Mouse (Mus musculus): ENCODE data around the gene Phlpp1. TPM values are rescaled to one million over a fixed set of nuclear protein-coding genes. Genes with fewer than 3 reads are reported as not detected.
A peak's percentile ranks its signal among the peaks of the same experiment; 100 is the strongest.

Phlpp1 gene
- polyA plus RNA-seq, 1 experiment from 2014 or later, result 0.73 TPM

DNA sequence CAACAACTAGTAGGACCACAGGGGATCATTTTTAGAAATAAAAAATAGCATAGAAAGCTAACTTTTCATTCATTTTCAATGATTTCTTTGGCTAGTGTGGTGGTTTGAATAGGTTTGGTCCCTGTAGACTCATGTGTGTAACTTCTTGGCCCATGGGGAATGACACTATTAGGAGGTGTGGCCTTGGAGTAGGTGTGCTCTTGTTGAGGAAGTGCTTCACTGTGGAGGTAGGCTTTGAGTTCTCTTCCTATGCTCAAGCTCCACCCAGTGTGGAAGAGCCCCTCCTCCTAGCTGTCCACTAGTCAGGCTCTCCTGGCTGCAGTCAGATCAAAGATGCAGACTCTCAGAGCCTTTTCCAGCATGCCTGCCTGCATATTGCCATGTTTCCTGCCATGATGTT lies 18.8 kb upstream of the Phlpp1 start:
- no peak overlapping the region for H3K4me2 ChIP-seq (ENCODE audit: low read depth, low read length)
- H3K4me1 ChIP-seq (ENCODE audit: insufficient read depth), result peaks cover 3% of the 10 kb centered on the region; the same call in 1 of the 2 replicates
- no peak overlapping the region for H3K27ac ChIP-seq (ENCODE audit: low read depth)
- no peak overlapping the region for H3K4me3 ChIP-seq (ENCODE audit: low read depth, low read length)
- no peaks in the 10 kb centered on the region for H3K9me3 ChIP-seq (ENCODE audit: low read length)
- DNase-seq (no peak), ATAC-seq (no peak)
- H3K9ac ChIP-seq (replicated peaks), result no peak overlapping the region
- H3K27me3 ChIP-seq (ENCODE audit: insufficient read depth, low read length), result no peaks in the 10 kb centered on the region
- TF ChIP-seq EP300 (IDR thresholded peaks at IDR 0.05; ENCODE audit: low read depth), result no peak
- no peaks in the 10 kb centered on the region for H3K36me3 ChIP-seq (replicated peaks; ENCODE audit: insufficient read depth, low read length)

DNA sequence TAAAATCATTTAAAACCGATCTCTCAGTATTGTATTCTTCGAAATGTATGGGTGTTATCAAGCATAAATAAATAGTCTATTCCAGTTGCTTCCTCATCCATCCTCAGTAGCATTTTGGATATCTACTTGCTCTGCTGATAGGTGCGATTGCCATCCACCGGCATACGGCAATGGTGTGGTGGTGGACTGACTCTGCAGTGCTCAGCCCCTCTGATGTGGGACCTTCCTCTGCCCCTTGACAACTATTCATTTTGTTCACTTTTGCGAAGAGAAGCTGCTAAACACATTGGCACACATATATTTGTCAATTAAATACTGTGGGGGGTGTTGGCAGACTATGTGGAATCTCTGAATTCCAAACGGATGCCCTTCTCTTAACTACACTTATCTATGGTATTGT lies 17.0 kb upstream of the Phlpp1 start:
- Histone ChIP-seq H3K36me3 (replicated peaks; ENCODE audit: insufficient read depth, low read length) (no peaks in the 10 kb centered on the region), H3K4me1 (ENCODE audit: insufficient read depth) (no peaks in the 10 kb centered on the region), H3K9ac (replicated peaks) (no peak overlapping the region), H3K4me2 (ENCODE audit: low read depth, low read length) (no peak overlapping the region), H3K4me3 (ENCODE audit: low read depth, low read length) (no peak overlapping the region), H3K9me3 (ENCODE audit: low read length) (no peaks in the 10 kb centered on the region), H3K27ac (ENCODE audit: low read depth) (no peak overlapping the region), H3K27me3 (ENCODE audit: insufficient read depth, low read length) (no peaks in the 10 kb centered on the region)
- ATAC-seq (no peak), DNase-seq (no peak)
- 80% methylated on average over 7 of the region's 7 CpGs for WGBS (ENCODE audit: insufficient replicate concordance)
- TF ChIP-seq CTCF (IDR thresholded peaks at IDR 0.05; ENCODE audit: low read depth) (no peak), EP300 (IDR thresholded peaks at IDR 0.05; ENCODE audit: low read depth) (no peak)

DNA sequence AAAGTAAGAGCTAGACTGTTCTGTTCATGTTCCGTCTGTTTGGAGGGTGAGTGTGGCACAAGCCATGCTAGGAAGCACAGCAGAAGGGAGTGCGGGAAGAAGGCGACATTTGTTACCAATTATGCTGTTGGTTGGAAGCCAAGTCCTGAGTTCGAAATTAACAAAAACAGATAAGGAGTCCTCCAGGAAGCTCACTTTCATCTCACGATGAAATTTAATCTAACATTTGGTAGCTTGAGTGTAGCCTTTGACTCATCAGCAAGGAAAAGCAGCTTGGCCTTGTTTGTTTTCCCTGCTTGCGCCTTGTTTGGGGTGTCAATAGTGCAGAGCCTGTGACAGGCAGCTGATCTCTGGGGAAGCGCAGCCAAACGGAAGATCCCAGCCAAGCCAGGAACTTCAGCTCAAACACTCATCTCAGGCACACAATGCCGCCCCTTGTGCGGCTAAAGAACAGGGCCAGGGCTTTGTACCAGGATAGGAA lies 16.4 kb upstream of the Phlpp1 start:
- no peak for DNase-seq
- TF ChIP-seq CTCF (IDR thresholded peaks at IDR 0.05; ENCODE audit: low read depth) (no peak), EP300 (IDR thresholded peaks at IDR 0.05; ENCODE audit: low read depth) (no peak)
- 67% methylated on average over 10 of the region's 10 CpGs for WGBS (ENCODE audit: insufficient replicate concordance)
- H3K9ac ChIP-seq (replicated peaks), result no peak overlapping the region
- no peaks in the 10 kb centered on the region for H3K27me3 ChIP-seq (ENCODE audit: insufficient read depth, low read length)
- no peak overlapping the region for H3K27ac ChIP-seq (ENCODE audit: low read depth)
- no peak overlapping the region for H3K4me2 ChIP-seq (ENCODE audit: low read depth, low read length)
- no peaks in the 10 kb centered on the region for H3K4me1 ChIP-seq (ENCODE audit: insufficient read depth)
- H3K36me3 ChIP-seq (replicated peaks; ENCODE audit: insufficient read depth, low read length), result no peaks in the 10 kb centered on the region
- no peak overlapping the region for H3K4me3 ChIP-seq (ENCODE audit: low read depth, low read length)
- H3K9me3 ChIP-seq (ENCODE audit: low read length), result no peaks in the 10 kb centered on the region
- no peak for ATAC-seq

DNA sequence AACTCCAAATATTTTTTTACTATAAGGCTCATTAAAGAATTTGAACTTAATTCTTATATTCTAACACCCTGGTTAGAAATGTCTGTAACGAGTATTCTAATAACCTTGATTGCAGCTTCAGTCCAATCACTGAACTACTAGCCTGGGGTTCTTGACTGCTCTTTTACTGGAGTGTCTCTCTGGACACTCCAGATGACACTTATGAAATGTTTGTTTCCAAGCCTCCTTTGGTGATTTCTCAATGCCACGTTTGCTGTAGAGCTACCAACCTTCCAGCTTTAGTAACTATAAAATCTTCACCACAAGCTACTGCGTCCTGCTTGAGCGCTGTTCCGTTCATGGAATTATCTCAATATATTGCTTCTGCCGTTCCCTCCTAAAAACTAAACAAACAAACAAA lies 15.8 kb upstream of the Phlpp1 start:
- H3K4me1 ChIP-seq (ENCODE audit: insufficient read depth), result no peaks in the 10 kb centered on the region
- no peaks in the 10 kb centered on the region for H3K36me3 ChIP-seq (replicated peaks; ENCODE audit: insufficient read depth, low read length)
- H3K27me3 ChIP-seq (ENCODE audit: insufficient read depth, low read length), result no peaks in the 10 kb centered on the region
- TF ChIP-seq CTCF (IDR thresholded peaks at IDR 0.05; ENCODE audit: low read depth) (no peak), EP300 (IDR thresholded peaks at IDR 0.05; ENCODE audit: low read depth) (no peak)
- H3K4me3 ChIP-seq (ENCODE audit: low read depth, low read length), result no peak overlapping the region
- DNase-seq (no peak), ATAC-seq (no peak)
- no peak overlapping the region for H3K9ac ChIP-seq (replicated peaks)
- 72% methylated on average over 6 of the region's 6 CpGs for WGBS (ENCODE audit: insufficient replicate concordance)
- no peaks in the 10 kb centered on the region for H3K9me3 ChIP-seq (ENCODE audit: low read length)
- no peak overlapping the region for H3K4me2 ChIP-seq (ENCODE audit: low read depth, low read length)
- H3K27ac ChIP-seq (ENCODE audit: low read depth), result no peak overlapping the region

DNA sequence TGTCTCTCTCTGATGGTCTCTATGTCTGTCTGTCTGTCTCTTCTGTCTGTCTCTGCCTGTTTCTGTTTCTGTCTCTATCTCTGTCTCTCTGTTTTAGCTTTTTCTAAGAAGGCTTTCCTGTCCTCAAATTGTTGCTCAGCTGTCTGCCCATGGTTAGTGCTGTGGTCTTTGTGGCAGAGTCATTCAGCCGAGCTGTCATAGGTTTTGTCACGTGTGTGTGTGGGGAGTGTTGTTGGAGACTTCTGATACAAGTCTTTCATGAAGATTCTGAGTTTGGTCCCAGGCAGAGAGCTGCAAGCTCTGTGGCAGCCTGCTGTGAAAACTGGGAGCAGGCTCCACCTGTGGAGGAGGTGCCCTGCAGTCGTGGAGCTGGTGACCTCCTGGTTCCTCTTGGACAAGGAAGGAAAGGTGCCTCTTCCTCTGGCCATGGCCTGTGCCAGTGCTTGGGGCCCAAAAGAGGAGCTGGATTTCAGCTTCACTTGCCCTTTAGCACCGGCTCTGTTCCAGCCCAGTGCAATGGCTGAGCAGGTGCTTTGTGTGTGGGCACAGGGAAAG lies 13.5 kb upstream of the Phlpp1 start:
- Histone ChIP-seq H3K4me3 (ENCODE audit: low read depth, low read length) (no peak overlapping the region), H3K4me1 (ENCODE audit: insufficient read depth) (no peaks in the 10 kb centered on the region), H3K27ac (ENCODE audit: low read depth) (no peak overlapping the region), H3K9ac (replicated peaks) (no peak overlapping the region), H3K27me3 (ENCODE audit: insufficient read depth, low read length) (no peaks in the 10 kb centered on the region), H3K36me3 (replicated peaks; ENCODE audit: insufficient read depth, low read length) (no peaks in the 10 kb centered on the region), H3K9me3 (ENCODE audit: low read length) (no peaks in the 10 kb centered on the region), H3K4me2 (ENCODE audit: low read depth, low read length) (no peak overlapping the region)
- ATAC-seq, result peak; percentile 13; the same call in 1 of the 2 replicates
- TF ChIP-seq CTCF (IDR thresholded peaks at IDR 0.05; ENCODE audit: low read depth) (no peak), EP300 (IDR thresholded peaks at IDR 0.05; ENCODE audit: low read depth) (no peak)
- DNase-seq, result no peak
- WGBS (ENCODE audit: insufficient replicate concordance), result 36% methylated on average over 4 of the region's 4 CpGs

DNA sequence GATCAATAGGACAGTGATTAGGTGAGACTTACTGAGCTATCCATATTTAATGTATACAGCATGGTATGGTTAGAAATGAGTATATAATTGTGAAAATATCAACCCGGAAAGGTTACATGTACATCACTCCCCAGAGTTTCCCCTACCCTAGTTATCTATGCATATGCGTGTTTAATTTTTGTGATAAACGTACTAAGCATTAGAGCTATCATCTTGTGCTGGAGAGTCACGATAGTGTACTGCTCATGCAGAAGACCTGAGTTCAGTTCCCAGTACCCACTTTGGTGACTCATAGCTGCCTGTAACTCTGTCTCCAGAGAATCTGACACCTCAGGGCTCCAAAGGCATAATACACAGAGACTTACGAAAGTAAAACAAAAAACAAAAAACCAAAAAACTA lies 11.9 kb upstream of the Phlpp1 start:
- Histone ChIP-seq H3K4me1 (ENCODE audit: insufficient read depth) (no peaks in the 10 kb centered on the region), H3K4me2 (ENCODE audit: low read depth, low read length) (no peak overlapping the region), H3K27ac (ENCODE audit: low read depth) (no peak overlapping the region), H3K9me3 (ENCODE audit: low read length) (no peaks in the 10 kb centered on the region), H3K9ac (replicated peaks) (no peak overlapping the region), H3K27me3 (ENCODE audit: insufficient read depth, low read length) (no peaks in the 10 kb centered on the region), H3K36me3 (replicated peaks; ENCODE audit: insufficient read depth, low read length) (no peaks in the 10 kb centered on the region), H3K4me3 (ENCODE audit: low read depth, low read length) (no peak overlapping the region)
- TF ChIP-seq EP300 (IDR thresholded peaks at IDR 0.05; ENCODE audit: low read depth), result no peak
- no peak for TF ChIP-seq CTCF (IDR thresholded peaks at IDR 0.05; ENCODE audit: low read depth)
- DNase-seq (no peak), ATAC-seq (no peak)
- WGBS (ENCODE audit: insufficient replicate concordance), result 80% methylated on average over 5 of the region's 5 CpGs

DNA sequence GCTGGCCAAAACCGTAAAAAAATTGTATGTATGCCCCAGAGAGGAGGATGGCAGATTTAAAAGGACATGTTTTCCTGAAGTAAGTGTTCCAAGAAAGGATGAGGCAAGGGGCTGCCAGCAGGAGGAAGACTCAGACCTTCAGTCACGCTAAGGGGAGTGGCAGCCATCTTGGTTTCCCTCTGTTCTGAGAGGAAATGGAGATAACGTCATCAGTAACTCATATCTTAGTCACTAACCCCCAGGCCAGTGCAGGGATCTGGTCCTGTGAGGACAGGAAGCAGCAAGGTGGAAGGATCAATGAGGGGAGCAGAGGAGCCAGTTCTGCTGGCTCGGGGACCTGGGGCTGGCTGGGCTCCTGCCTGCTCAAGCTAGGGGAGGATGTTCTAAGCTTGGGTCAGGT lies 10.6 kb upstream of the Phlpp1 start:
- Histone ChIP-seq H3K9me3 (ENCODE audit: low read length) (no peaks in the 10 kb centered on the region), H3K4me3 (ENCODE audit: low read depth, low read length) (no peak overlapping the region), H3K36me3 (replicated peaks; ENCODE audit: insufficient read depth, low read length) (no peaks in the 10 kb centered on the region), H3K4me1 (ENCODE audit: insufficient read depth) (no peaks in the 10 kb centered on the region), H3K27ac (ENCODE audit: low read depth) (no peak overlapping the region), H3K9ac (replicated peaks) (no peak overlapping the region), H3K27me3 (ENCODE audit: insufficient read depth, low read length) (no peaks in the 10 kb centered on the region), H3K4me2 (ENCODE audit: low read depth, low read length) (no peak overlapping the region)
- ATAC-seq (no peak), DNase-seq (no peak)
- no peak for TF ChIP-seq CTCF (IDR thresholded peaks at IDR 0.05; ENCODE audit: low read depth)
- no peak for TF ChIP-seq EP300 (IDR thresholded peaks at IDR 0.05; ENCODE audit: low read depth)
- WGBS (ENCODE audit: insufficient replicate concordance), result 72% methylated on average over 4 of the region's 4 CpGs
